Mouse (Mus musculus) monocyte, adult 5-6 weeks (primary cell): ENCODE measurements at regions not wholly inside any gene's neighbourhood (a gene's known extent, or its start where the extent isn't known, plus 50 kb on each side); places are given as distances from the start of the nearest gene placed in this dataset.

Source experiments
- ATAC-seq: fragments of 153-309, 156-312 bp; replicated peaks from 2 replicates; pipeline ENCODE4 v1.8.0; 2017; ENCODE audit warnings: mild to moderate bottlenecking; ENCODE audit not compliant: low TSS enrichment, insufficient number of reproducible peaks, severe bottlenecking, poor library complexity, low FRiP score

- ATAC-seq, result no peak
Observed at GRCm38 (mm10) chr14:99749308-99750305, 451.1 kb downstream of the Klf5 start.

- ATAC-seq, result no peak
Observed at GRCm38 (mm10) chr14:99758045-99758444, 459.6 kb downstream of the Klf5 start.

- no peak for ATAC-seq
Observed at GRCm38 (mm10) chr14:99763336-99763735, 464.8 kb downstream of the Klf5 start.

GRCm38 (mm10) chr14:99771009-99771408, 472.5 kb downstream of the Klf5 start:
- ATAC-seq, result no peak

GRCm38 (mm10) chr14:99772774-99773423, 474.4 kb downstream of the Klf5 start:
- no peak for ATAC-seq

- ATAC-seq, result no peak
Observed at GRCm38 (mm10) chr14:99778477-99778876, 480.0 kb downstream of the Klf5 start.

GRCm38 (mm10) chr14:99778957-99779356, 480.5 kb downstream of the Klf5 start:
- no peak for ATAC-seq

- no peak for ATAC-seq
Observed at GRCm38 (mm10) chr14:99783646-99784045, 485.2 kb downstream of the Klf5 start.

GRCm38 (mm10) chr14:99785106-99785505, 486.6 kb downstream of the Klf5 start:
- no peak for ATAC-seq

GRCm38 (mm10) chr14:99786367-99786766, 487.9 kb downstream of the Klf5 start:
- no peak for ATAC-seq

GRCm38 (mm10) chr14:99788185-99788584, 489.7 kb downstream of the Klf5 start:
- ATAC-seq, result no peak

- no peak for ATAC-seq
Observed at GRCm38 (mm10) chr14:99796293-99796692, 488.2 kb downstream of the Klf12 start.

GRCm38 (mm10) chr14:99806052-99806451, 478.4 kb downstream of the Klf12 start:
- no peak for ATAC-seq

- no peak for ATAC-seq
Observed at GRCm38 (mm10) chr14:99806599-99806998, 477.9 kb downstream of the Klf12 start.

- no peak for ATAC-seq
Observed at GRCm38 (mm10) chr14:99812741-99813485, 471.6 kb downstream of the Klf12 start.
